ENCODE assay signal across 10 mouse cellular contexts in the genomic region with DNA sequence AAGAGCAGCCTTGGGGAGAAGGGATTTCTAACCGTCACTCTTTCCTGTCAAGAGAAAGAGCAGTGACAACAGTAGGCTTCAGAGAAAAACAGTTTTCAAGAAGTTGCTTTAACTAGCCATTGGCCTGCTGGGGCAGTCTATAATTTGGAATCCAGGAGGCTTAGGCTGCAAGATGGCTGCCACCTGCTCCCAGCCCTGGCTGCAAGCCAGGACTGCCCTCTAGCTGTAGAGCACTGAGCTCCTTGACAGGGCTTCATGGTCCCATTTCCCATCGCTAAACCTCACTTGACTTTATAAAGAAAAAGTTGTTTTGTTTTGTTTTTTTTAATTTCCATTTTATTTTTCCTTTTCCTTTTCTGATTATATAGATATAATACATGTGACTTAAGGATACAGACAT. TPM values are rescaled to one million over a fixed set of nuclear protein-coding genes. Genes with fewer than 3 reads are reported as not detected.
DNase-seq lines count a peak whose midpoint lies in the region; ATAC-seq and TF ChIP-seq lines count a peak whose summit lies in the region.
"Had no signal": no experiment of that assay in that cellular context is flagged by ENCODE, and none has a peak within 500 bp of the region (broad histone marks: within the 10 kb centered on the region; RNA-seq: fewer than 3 reads in every experiment).

No protein-coding gene starts in this region.

- H3K9ac ChIP-seq in liver, embryonic 12.5 days: no peak overlapping the region
- no peak overlapping the region for H3K9ac ChIP-seq in ES-E14 (ENCODE audit: insufficient read depth, low read depth, low read length, poor library complexity, severe bottlenecking)
- H3K9ac ChIP-seq: forebrain, embryonic 15.5 days; midbrain, embryonic 12.5 days had no signal

- no peak overlapping the region for H3K4me2 ChIP-seq in liver, embryonic 12.5 days
- H3K4me2 ChIP-seq: forebrain, embryonic 15.5 days; midbrain, embryonic 12.5 days had no signal

- no peak overlapping the region for H3K4me3 ChIP-seq in liver, embryonic 12.5 days
- H3K4me3 ChIP-seq in ES-E14 (ENCODE audit: insufficient read depth in 1 of 2, low read depth in 1 of 2, low read length in 2 of 2, poor library complexity in 1 of 2, severe bottlenecking in 1 of 2): no peak overlapping the region
- H3K4me3 ChIP-seq: forebrain, embryonic 15.5 days; midbrain, embryonic 12.5 days had no signal

- in situ Hi-C loops in ES-E14 (cut with MboI; ENCODE audit: low sequenced_read_pairs in 2 of 2, unreplicated experiment in 2 of 2): loop anchor here in 1 of 2 experiments (25.0 kb wide), 1 partner anchor 344 kb away; the partner anchor contains the start of gene Dgkz

- ATAC-seq in cerebellum, adult (ENCODE audit: insufficient number of reproducible peaks, low FRiP score, low TSS enrichment): no peak
- ATAC-seq in liver, embryonic 12.5 days: no peak
- 0 out of 2 replicates have a peak, but pooled peaks have one; percentile 36 for ATAC-seq in common myeloid progenitor, adult 5-6 weeks (replicated peaks; ENCODE audit: low read depth, poor library complexity, severe bottlenecking)
- no peak for ATAC-seq in inflammation-experienced regulatory T-cells, adult 6 months
- ATAC-seq: forebrain, embryonic 15.5 days had no signal

- no peaks in the 10 kb centered on the region for H3K27me3 ChIP-seq in liver, embryonic 12.5 days (replicated peaks)
- H3K27me3 ChIP-seq: forebrain, embryonic 15.5 days; midbrain, embryonic 12.5 days had no signal

- H3K36me3 ChIP-seq in liver, embryonic 12.5 days: peaks cover 20% of the 10 kb centered on the region
- H3K36me3 ChIP-seq in ES-E14 (ENCODE audit: control insufficient read depth, insufficient read depth, low read length, poor library complexity, severe bottlenecking): peaks cover 15% of the 10 kb centered on the region; the same call in 1 of the 2 replicates

- H3K4me1 ChIP-seq in liver, embryonic 12.5 days: no peaks in the 10 kb centered on the region
- peaks cover 0 to 4% of the 10 kb centered on the region in 2 experiments; a peak in 3 of 4 replicates for H3K4me1 ChIP-seq in ES-E14 (ENCODE audit: control insufficient read depth in 2 of 2, insufficient read depth in 2 of 2, low read length in 2 of 2, poor library complexity in 1 of 2)
- H3K4me1 ChIP-seq: forebrain, embryonic 15.5 days; midbrain, embryonic 12.5 days had no signal

- WGBS in liver, embryonic 12.5 days (ENCODE audit: insufficient replicate concordance): 84% methylated on average over 2 of the region's 2 CpGs

- DNase-seq in cerebellum, adult 11 months: peak; percentile 36
- peak; percentile 10 for DNase-seq in liver
- peak; percentile 16 for DNase-seq in ES-E14 (ENCODE audit: low read depth, low spot score)
- DNase-seq in right cerebral cortex, adult 2 months (ENCODE audit: low spot score in 2 of 2): no peak

- H3K9me3 ChIP-seq in liver, embryonic 12.5 days (replicated peaks): no peaks in the 10 kb centered on the region
- H3K9me3 ChIP-seq in ES-E14 (ENCODE audit: control insufficient read depth, insufficient read depth, low read depth, low read length): no peaks in the 10 kb centered on the region
- H3K9me3 ChIP-seq: forebrain, embryonic 15.5 days; midbrain, embryonic 12.5 days had no signal

- H3K27ac ChIP-seq in liver, embryonic 12.5 days: no peak overlapping the region
- no peak overlapping the region for H3K27ac ChIP-seq in ES-E14 (ENCODE audit: insufficient read depth, low read depth, low read length, poor library complexity, severe bottlenecking)
- H3K27ac ChIP-seq: forebrain, embryonic 15.5 days; midbrain, embryonic 12.5 days had no signal

TF ChIP-seq in ES-E14, 5 proteins besides CTCF, POLR2A, EP300 and RAD21:
- TF ChIP-seq HCFC1 (IDR thresholded peaks at IDR 0.05; ENCODE audit: borderline replicate concordance, insufficient read depth, low read length) (no peak), CHD2 (IDR thresholded peaks at IDR 0.05; ENCODE audit: low read depth, low read length) (no peak), ZC3H11A (IDR thresholded peaks at IDR 0.05; ENCODE audit: borderline replicate concordance, low read depth, low read length) (peak; percentile 39; the same call in 1 of the 2 replicates), MAFK (IDR thresholded peaks at IDR 0.05; ENCODE audit: insufficient read depth, low read depth, low read length) (no peak), ZNF384 (IDR thresholded peaks at IDR 0.05; ENCODE audit: low read depth, low read length) (no peak)
TF ChIP-seq in ES-E14: peak in this region for 1.

RNA-seq across cellular contexts. Expression of gene Pex16, which starts 43.1 kb away (rescaled TPM):
- polyA plus RNA-seq in liver, embryonic 12.5 days (2016; fragmentation: Nextera tagmentation; extraction: Ambion mirVana): 20.1 and 21.2 TPM in 2 replicates
- total RNA-seq in ES-E14 (2012; rRNA removed): 21.1 and 30.0 TPM in 2 replicates
- 16.0 and 18.1 TPM in 2 replicates for total RNA-seq in common myeloid progenitor, adult 5-6 weeks (2017)
- 10 to 100 TPM; 42.8 to 53.8 (median 53.3) TPM for polyA plus RNA-seq in inflammation-experienced regulatory T-cells, adult 6 months (2017; shearing (Covaris generic))

RNA-seq across cellular contexts. Expression of gene Large2, which starts 43.3 kb away (rescaled TPM):
- 1.8 and 2.0 TPM in 2 replicates for polyA plus RNA-seq in liver, embryonic 12.5 days (2016; fragmentation: Nextera tagmentation; extraction: Ambion mirVana)
- total RNA-seq in ES-E14 (2012; rRNA removed): 10.3 and 17.5 TPM in 2 replicates
- total RNA-seq in common myeloid progenitor, adult 5-6 weeks (2017): 0.15 and 1.8 TPM in 2 replicates
- polyA plus RNA-seq in inflammation-experienced regulatory T-cells, adult 6 months (2017; shearing (Covaris generic)): 1 to 10 TPM in 1 of 3 experiments, under 1 TPM in 1, not detected in 1; 0.23 to 1.3 TPM

RNA-seq across cellular contexts. Expression of gene 1700029I15Rik, which starts 50.9 kb away (rescaled TPM):
- 1.1 and 1.4 TPM in 2 replicates for polyA plus RNA-seq in liver, embryonic 12.5 days (2016; fragmentation: Nextera tagmentation; extraction: Ambion mirVana)
- 1.3 and 1.6 TPM in 2 replicates for total RNA-seq in ES-E14 (2012; rRNA removed)
- total RNA-seq in common myeloid progenitor, adult 5-6 weeks (2017): 0.68 and 2.1 TPM in 2 replicates
- 1 to 10 TPM; 3.2 to 3.7 (median 3.7) TPM for polyA plus RNA-seq in inflammation-experienced regulatory T-cells, adult 6 months (2017; shearing (Covaris generic))

Comparison
In these comparisons a context has a peak if more than half of its experiments do, and no peak if none do; other contexts are left out.
1. DNase-seq: peak in cerebellum, adult 11 months (single experiment), liver (single experiment) and ES-E14 (single experiment); none in right cerebral cortex, adult 2 months (0 of 2).